Mouse (Mus musculus) retina, postnatal 7 days (tissue): Measurements from ENCODE around the gene Camsap3.

Experiments used
- DNase-seq: peaks from one replicate; pipeline ENCODE4 v3.0.0-alpha.2; 2012; ENCODE audit warnings: low read depth, low spot score

Gene Camsap3

GRCm38 (mm10) chr8:3600401-3600800 is 13.3 kb downstream of the Camsap3 start:
- DNase-seq, result no peak

GRCm38 (mm10) chr8:3603439-3603838 is 16.3 kb downstream of the Camsap3 start:
- DNase-seq, result no peak

- DNase-seq, result no peak
These were observed 19.5 kb downstream of the Camsap3 start for GRCm38 (mm10) chr8:3606593-3606992.

GRCm38 (mm10) chr8:3607822-3608221 is 20.7 kb downstream of the Camsap3 start:
- no peak for DNase-seq

- DNase-seq, result peak; percentile 75
These were observed 22.1 kb downstream of the Camsap3 start for GRCm38 (mm10) chr8:3609046-3609815.

- no peak for DNase-seq
These were observed 22.7 kb downstream of the Camsap3 start for GRCm38 (mm10) chr8:3609816-3610150.

GRCm38 (mm10) chr8:3621199-3621970 is 34.3 kb downstream of the Camsap3 start, which contains the start of the genes Xab2 and Pet100:
Xab2 (minus strand) TSS chr8:3621316.
Pet100 (plus strand) TSS chr8:3621548.
- peak; percentile 100 for DNase-seq

- no peak for DNase-seq
These were observed 35.0 kb downstream of the Camsap3 start for GRCm38 (mm10) chr8:3622119-3622518.

GRCm38 (mm10) chr8:3625445-3625844 is 38.4 kb downstream of the Camsap3 start, which contains the start of gene Pcp2:
Pcp2 (minus strand) TSS chr8:3625545.
- no peak for DNase-seq

- DNase-seq, result no peak
These were observed 39.9 kb downstream of the Camsap3 start for GRCm38 (mm10) chr8:3626971-3627370.

- peak; percentile 23 for DNase-seq
These were observed 40.9 kb downstream of the Camsap3 start for GRCm38 (mm10) chr8:3628014-3628413.

GRCm38 (mm10) chr8:3630647-3631477 is 43.8 kb downstream of the Camsap3 start, which contains the start of gene Stxbp2:
Stxbp2 (plus strand) TSS chr8:3630955.
- DNase-seq, result peak; percentile 45

GRCm38 (mm10) chr8:3631478-3631875 is 44.4 kb downstream of the Camsap3 start:
- no peak for DNase-seq

GRCm38 (mm10) chr8:3645804-3646203 is 58.7 kb downstream of the Camsap3 start:
- no peak for DNase-seq

- DNase-seq, result no peak
These were observed 59.9 kb downstream of the Camsap3 start for GRCm38 (mm10) chr8:3646824-3647531.

GRCm38 (mm10) chr8:3647561-3647960 is 60.5 kb downstream of the Camsap3 start:
- no peak for DNase-seq

- DNase-seq, result no peak
These were observed 61.2 kb downstream of the Camsap3 start for GRCm38 (mm10) chr8:3648268-3648667.

- no peak for DNase-seq
These were observed 61.9 kb downstream of the Camsap3 start for GRCm38 (mm10) chr8:3648990-3649389.

- no peak for DNase-seq
These were observed 65.8 kb downstream of the Camsap3 start for GRCm38 (mm10) chr8:3652845-3653244.

GRCm38 (mm10) chr8:3654726-3655508 is 67.8 kb downstream of the Camsap3 start:
- DNase-seq, result no peak
